Mouse (Mus musculus) cerebellum, adult 2 months (tissue): ENCODE results near the gene Farsb.

Experiments
- CTCF ChIP-seq: fragments of 200-500 bp; IDR thresholded peaks from 2 replicates; pipeline ENCODE4 v1.5.1; 2011; ENCODE audit warnings: low read depth, mild to moderate bottlenecking, control low read depth, low read length, moderate library complexity, borderline replicate concordance; ENCODE audit not compliant: insufficient read depth
- POLR2A ChIP-seq: fragments of 200-500 bp; IDR thresholded peaks from 2 replicates; pipeline ENCODE4 v1.6.1; 2011; ENCODE audit warnings: low read length, control low read depth, borderline replicate concordance; ENCODE audit not compliant: insufficient read depth

GRCm38 (mm10) chr1:78436445-78436844, 52.3 kb downstream of the Farsb start:
- TF ChIP-seq CTCF, result no peak
- no peak for TF ChIP-seq POLR2A
